In genomic region chr1:121447216-121447615, GRCm38 (mm10) we compare ENCODE assay signal across 14 mouse cellular contexts.
"Had no signal": no experiment of that assay in that cellular context is flagged by ENCODE, and none has a peak within 500 bp of the region (broad histone marks: within the 10 kb centered on the region; RNA-seq: fewer than 3 reads in every experiment).

No protein-coding gene starts in this region.

- DNase-seq: gastrocnemius, postnatal 14 days; gastrocnemius, postnatal 36 days; heart, adult 11 months; heart, adult 2 months; heart, postnatal 14 days; heart, postnatal 36 days; kidney, adult 11 months; kidney, adult 2 months; kidney, adult 9 months; kidney, postnatal 14 days; kidney, postnatal 36 days; layer of hippocampus, adult 9-11 months; layer of hippocampus, postnatal 36 days; left cerebral cortex, postnatal 4 days had no signal
